Mouse (Mus musculus) neural tube, embryonic 13.5 days (tissue): ENCODE results near the gene 1500011B03Rik. TPM values are rescaled to one million over a fixed set of nuclear protein-coding genes. Genes with fewer than 3 reads are reported as not detected.

Source experiments
- ATAC-seq: fragments of 200-750 bp; cut with Nextera tagmentation; 2 replicates; pipeline ENCODE4 v1.8.0; 2017; ENCODE audit warnings: low read depth, mild to moderate bottlenecking, moderate TSS enrichment, moderate library complexity
- H3K27ac ChIP-seq: fragments of 300-500 bp; sonication (generic); replicated peaks from 2 replicates; pipeline ENCODE4 v1.5.1; 2015; ENCODE audit warnings: moderate library complexity, mild to moderate bottlenecking, inconsistent platforms
- H3K27me3 ChIP-seq: fragments of 300-500 bp; sonication (generic); 2 replicates; pipeline ENCODE4 v1.6.1; 2015; ENCODE audit warnings: mild to moderate bottlenecking, inconsistent platforms
- H3K36me3 ChIP-seq: fragments of 300-500 bp; sonication (generic); 2 replicates; pipeline ENCODE4 v1.6.1; 2015; ENCODE audit warnings: mild to moderate bottlenecking, inconsistent platforms
- H3K4me1 ChIP-seq: fragments of 300-500 bp; sonication (generic); replicated peaks from 2 replicates; pipeline ENCODE4 v1.6.1; 2015; ENCODE audit warnings: inconsistent platforms
- H3K4me2 ChIP-seq: fragments of 300-500 bp; sonication (generic); 2 replicates; pipeline ENCODE4 v1.6.1; 2015; ENCODE audit warnings: inconsistent platforms, mild to moderate bottlenecking, moderate library complexity
- H3K4me3 ChIP-seq: fragments of 300-500 bp; sonication (generic); 2 replicates; pipeline ENCODE4 v1.5.1; 2015; ENCODE audit warnings: mild to moderate bottlenecking, inconsistent platforms
- H3K9ac ChIP-seq: fragments of 300-500 bp; sonication (generic); 2 replicates; pipeline ENCODE4 v1.6.1; 2015; ENCODE audit warnings: moderate library complexity, mild to moderate bottlenecking, inconsistent platforms
- H3K9me3 ChIP-seq: fragments of 300-500 bp; sonication (generic); 2 replicates; pipeline ENCODE4 v1.6.1; 2016; ENCODE audit warnings: inconsistent platforms
- WGBS: fragments of 180-500 bp; shearing (Covaris S2); methylation state at CpG from one replicate; pipeline ENCODE4 v1.1.7; 2015; 5-methylcytosine and 5-hydroxymethylcytosine counted together
- polyA plus RNA-seq: library from polyadenylated mRNA; unstranded; fragments of >200 nt; fragmentation: Nextera tagmentation; extraction: Ambion mirVana; gene quantifications from 2 replicates; pipeline ENCODE4 v1.2.1, GENCODE M21; 2015

The 1500011B03Rik gene
- polyA plus RNA-seq, 1 experiment from 2014 or later, result 266 TPM

DNA sequence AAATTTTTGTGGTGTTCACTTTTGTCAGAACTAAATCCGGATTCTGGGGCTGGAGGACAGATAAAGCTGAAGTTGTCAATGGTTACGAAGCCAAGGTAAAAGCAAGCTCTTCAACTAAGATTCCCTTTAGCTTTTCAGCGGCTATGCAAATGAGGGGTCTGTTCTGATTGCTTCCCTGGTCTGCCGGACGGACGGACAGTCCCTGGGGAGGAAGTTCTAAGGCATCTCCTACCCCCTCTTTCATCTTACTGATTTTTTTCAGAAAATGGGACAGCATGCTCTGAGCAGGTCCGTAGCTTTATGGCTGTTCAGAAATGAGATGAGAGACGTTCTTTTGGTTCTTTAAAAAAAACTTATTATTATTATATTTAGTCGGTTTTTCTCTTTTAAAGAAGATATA, 27.6 kb downstream of the 1500011B03Rik start:
- Histone ChIP-seq H3K27ac (peak overlapping the region; percentile 49; the same call in 1 of the 2 replicates), H3K36me3 (peaks cover 69% of the 10 kb centered on the region), H3K9me3 (no peaks in the 10 kb centered on the region), H3K4me1 (peaks cover 22% of the 10 kb centered on the region), H3K27me3 (no peaks in the 10 kb centered on the region), H3K9ac (peak overlapping the region; percentile 38; the same call in 1 of the 2 replicates), H3K4me3 (no peak overlapping the region), H3K4me2 (no peak overlapping the region)
- WGBS, result 55% methylated on average over 9 of the region's 9 CpGs
- no peak for ATAC-seq

DNA sequence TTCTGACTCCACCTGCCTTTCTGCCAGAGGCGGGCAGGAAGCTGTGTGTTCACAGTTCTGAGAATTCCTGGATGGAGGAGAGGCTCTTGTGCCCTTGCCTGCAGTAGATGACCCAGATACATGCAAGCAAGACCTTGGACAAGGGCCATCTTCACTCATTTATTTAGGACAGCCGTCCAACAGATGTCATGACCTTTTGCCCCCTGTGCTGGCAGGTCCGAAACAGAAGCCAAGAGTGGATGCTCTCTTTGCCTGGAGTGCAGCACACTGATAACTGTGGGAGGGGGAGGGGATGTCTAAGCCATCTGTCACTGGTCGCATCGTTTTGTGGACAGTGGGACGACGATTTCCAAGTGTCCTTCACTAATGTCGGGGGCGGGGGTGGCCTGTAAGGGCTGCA, 28.0 kb downstream of the 1500011B03Rik start:
- peaks cover 69% of the 10 kb centered on the region for H3K36me3 ChIP-seq

DNA sequence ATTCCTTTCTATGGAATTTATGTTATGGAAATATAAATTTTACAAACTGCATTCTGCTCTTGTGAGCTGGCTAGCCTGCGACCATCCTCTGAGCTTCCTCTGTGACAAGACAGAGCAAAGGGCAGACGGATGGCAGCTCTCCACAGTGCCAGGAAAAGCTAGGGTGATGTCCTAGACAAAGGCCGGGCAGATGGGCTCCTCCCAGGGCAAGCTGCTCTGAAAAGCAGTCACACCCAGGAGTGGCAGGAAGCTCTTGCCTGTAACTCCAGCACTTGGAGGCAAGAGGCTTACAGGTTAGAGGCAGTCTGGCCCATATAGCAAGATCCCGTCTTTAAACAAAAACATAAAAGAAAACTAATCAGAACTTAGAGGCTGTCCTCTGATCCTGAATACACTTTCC, 28.7 kb downstream of the 1500011B03Rik start:
- no peak for ATAC-seq
- Histone ChIP-seq H3K4me2 (no peak overlapping the region), H3K4me1 (peaks cover 22% of the 10 kb centered on the region), H3K9me3 (no peaks in the 10 kb centered on the region), H3K9ac (no peak overlapping the region), H3K36me3 (peaks cover 67% of the 10 kb centered on the region), H3K27ac (0 out of 2 replicates have a peak overlapping the region, but pooled peaks have one; percentile 49), H3K4me3 (no peak overlapping the region), H3K27me3 (no peaks in the 10 kb centered on the region)
- WGBS, result 60% methylated on average over 4 of the region's 4 CpGs

More for the DNA sequence above, 28.0 kb downstream of the 1500011B03Rik start:
- no peak overlapping the region for H3K4me2 ChIP-seq
- peaks cover 22% of the 10 kb centered on the region for H3K4me1 ChIP-seq
- WGBS, result 28% methylated on average over 9 of the region's 9 CpGs
- peak overlapping the region; percentile 49; the same call in 1 of the 2 replicates for H3K27ac ChIP-seq
- peak overlapping the region; percentile 38; the same call in 1 of the 2 replicates for H3K9ac ChIP-seq
- H3K4me3 ChIP-seq, result no peak overlapping the region
- no peaks in the 10 kb centered on the region for H3K9me3 ChIP-seq
- no peak for ATAC-seq
- H3K27me3 ChIP-seq, result no peaks in the 10 kb centered on the region

GRCm38 (mm10) chr5:114793317-114793716, 30.0 kb downstream of the 1500011B03Rik start:
- no peak overlapping the region for H3K9ac ChIP-seq
- H3K4me2 ChIP-seq, result no peak overlapping the region
- no peaks in the 10 kb centered on the region for H3K9me3 ChIP-seq
- WGBS, result 76% methylated on average over 7 of the region's 7 CpGs
- H3K27me3 ChIP-seq, result no peaks in the 10 kb centered on the region
- H3K4me3 ChIP-seq, result no peak overlapping the region
- H3K4me1 ChIP-seq, result peaks cover 22% of the 10 kb centered on the region
- H3K36me3 ChIP-seq, result peaks cover 66% of the 10 kb centered on the region
- H3K27ac ChIP-seq, result no peak overlapping the region
- no peak for ATAC-seq

GRCm38 (mm10) chr5:114785196-114785595, 38.1 kb downstream of the 1500011B03Rik start:
- Histone ChIP-seq H3K4me1 (peaks cover 34% of the 10 kb centered on the region), H3K27ac (peak overlapping the region; percentile 28; the same call in 1 of the 2 replicates), H3K36me3 (peaks cover 42% of the 10 kb centered on the region), H3K4me3 (no peak overlapping the region), H3K9me3 (no peaks in the 10 kb centered on the region), H3K9ac (no peak overlapping the region), H3K27me3 (no peaks in the 10 kb centered on the region), H3K4me2 (no peak overlapping the region)
- ATAC-seq, result no peak
- 75% methylated on average over 4 of the region's 5 CpGs for WGBS

GRCm38 (mm10) chr5:114784622-114785165, 38.6 kb downstream of the 1500011B03Rik start:
- no peak overlapping the region for H3K9ac ChIP-seq
- H3K4me3 ChIP-seq, result no peak overlapping the region
- H3K27ac ChIP-seq, result peak overlapping the region; percentile 28; the same call in 1 of the 2 replicates
- peaks cover 39% of the 10 kb centered on the region for H3K4me1 ChIP-seq
- WGBS, result 83% methylated on average over 16 of the region's 16 CpGs
- H3K36me3 ChIP-seq, result peaks cover 39% of the 10 kb centered on the region
- ATAC-seq, result no peak
- no peaks in the 10 kb centered on the region for H3K27me3 ChIP-seq
- no peak overlapping the region for H3K4me2 ChIP-seq
- no peaks in the 10 kb centered on the region for H3K9me3 ChIP-seq

DNA sequence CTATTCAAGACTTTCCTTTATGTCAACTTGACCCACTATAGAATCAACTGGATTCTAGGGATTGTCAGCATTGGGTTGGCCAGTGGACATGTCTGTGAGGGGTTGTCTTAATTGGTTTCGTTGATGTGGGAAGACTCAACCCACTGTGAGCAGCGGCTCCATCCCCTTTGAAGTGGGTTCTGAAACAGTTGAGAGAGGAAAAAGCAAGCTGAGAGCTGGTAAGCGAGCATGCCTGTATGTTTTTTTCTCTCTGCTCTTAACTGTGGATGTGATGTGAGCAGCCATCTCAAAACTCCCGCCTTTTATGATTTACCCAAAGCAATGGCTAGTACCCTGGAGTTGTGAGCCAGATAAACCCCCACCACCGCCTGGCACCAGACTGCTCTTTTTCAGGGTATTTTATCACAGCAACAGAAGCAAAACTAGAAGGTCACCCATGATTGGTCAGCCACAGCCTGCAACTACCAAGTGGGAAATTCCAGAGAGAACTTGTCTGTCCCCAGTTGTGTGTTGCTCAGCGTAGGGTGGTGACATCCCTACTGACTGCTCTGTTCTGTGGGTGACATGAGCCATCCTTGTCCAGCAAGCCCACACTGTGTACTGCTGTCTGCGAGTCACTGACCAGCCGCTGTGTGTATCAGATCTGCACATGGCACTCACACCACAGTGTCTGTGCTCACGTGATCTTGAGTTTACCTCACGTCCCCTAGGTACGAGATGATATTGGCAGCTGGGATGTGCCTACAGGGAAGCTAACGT, 39.7 kb downstream of the 1500011B03Rik start:
- no peak for ATAC-seq
- Histone ChIP-seq H3K9me3 (no peaks in the 10 kb centered on the region), H3K4me2 (no peak overlapping the region), H3K4me1 (peaks cover 47% of the 10 kb centered on the region), H3K27me3 (no peaks in the 10 kb centered on the region), H3K9ac (no peak overlapping the region), H3K4me3 (no peak overlapping the region), H3K36me3 (peaks cover 28% of the 10 kb centered on the region), H3K27ac (no peak overlapping the region)
- 85% methylated on average over 12 of the region's 12 CpGs for WGBS

GRCm38 (mm10) chr5:114782991-114783390, 40.3 kb downstream of the 1500011B03Rik start:
- H3K4me3 ChIP-seq, result no peak overlapping the region
- no peak overlapping the region for H3K27ac ChIP-seq
- ATAC-seq, result no peak

DNA sequence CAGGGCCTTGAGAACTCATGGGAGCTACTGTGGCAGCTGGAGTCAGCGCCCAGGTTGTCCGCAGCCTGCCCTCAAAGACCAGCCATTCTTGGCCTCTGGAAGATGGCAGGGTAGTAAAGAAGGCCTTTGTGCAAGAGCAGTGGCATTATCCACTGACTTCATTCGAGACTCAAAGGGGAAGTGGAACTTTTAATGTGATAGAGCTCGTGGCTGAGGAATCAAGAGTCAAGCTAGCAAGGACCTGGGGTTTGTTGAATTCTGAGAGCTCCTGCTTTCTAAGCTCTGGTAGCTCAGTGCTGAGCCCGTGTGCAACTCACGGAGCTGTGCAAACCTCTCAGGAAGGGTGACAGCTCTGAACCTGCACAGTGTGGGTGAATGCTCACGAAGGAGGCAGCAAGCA, 42.4 kb downstream of the 1500011B03Rik start:
- Histone ChIP-seq H3K36me3 (0 out of 2 replicates have a peak, but pooled peaks cover 2% of the 10 kb centered on the region), H3K4me2 (no peak overlapping the region), H3K27me3 (no peaks in the 10 kb centered on the region), H3K4me3 (no peak overlapping the region), H3K4me1 (peaks cover 72% of the 10 kb centered on the region), H3K9me3 (no peaks in the 10 kb centered on the region), H3K27ac (no peak overlapping the region), H3K9ac (no peak overlapping the region)
- ATAC-seq, result no peak
- 78% methylated on average over 7 of the region's 7 CpGs for WGBS

More at GRCm38 (mm10) chr5:114782991-114783390, 40.3 kb downstream of the 1500011B03Rik start:
- peaks cover 22% of the 10 kb centered on the region for H3K36me3 ChIP-seq
- H3K27me3 ChIP-seq, result no peaks in the 10 kb centered on the region
- H3K4me1 ChIP-seq, result peaks cover 53% of the 10 kb centered on the region
- 92% methylated on average over 9 of the region's 9 CpGs for WGBS
- no peaks in the 10 kb centered on the region for H3K9me3 ChIP-seq
- H3K4me2 ChIP-seq, result no peak overlapping the region
- H3K9ac ChIP-seq, result no peak overlapping the region

- Histone ChIP-seq H3K4me1 (peaks cover 70% of the 10 kb centered on the region), H3K4me2 (no peak overlapping the region), H3K9ac (no peak overlapping the region), H3K36me3 (no peaks in the 10 kb centered on the region), H3K27me3 (no peaks in the 10 kb centered on the region), H3K4me3 (no peak overlapping the region), H3K27ac (no peak overlapping the region), H3K9me3 (no peaks in the 10 kb centered on the region)
- no peak for ATAC-seq
- WGBS, result 83% methylated on average over 7 of the region's 7 CpGs
Observed at GRCm38 (mm10) chr5:114779956-114780489, 43.2 kb downstream of the 1500011B03Rik start.

GRCm38 (mm10) chr5:114776174-114776573, 47.1 kb downstream of the 1500011B03Rik start:
- peak overlapping the region; percentile 98 for H3K9ac ChIP-seq
- peak overlapping the region; percentile 86 for H3K4me2 ChIP-seq
- H3K4me1 ChIP-seq, result peaks cover 69% of the 10 kb centered on the region
- WGBS, result 43% methylated on average over 7 of the region's 7 CpGs
- H3K27me3 ChIP-seq, result no peaks in the 10 kb centered on the region
- H3K36me3 ChIP-seq, result no peaks in the 10 kb centered on the region
- no peak for ATAC-seq
- H3K9me3 ChIP-seq, result no peaks in the 10 kb centered on the region
- no peak overlapping the region for H3K27ac ChIP-seq
- H3K4me3 ChIP-seq, result peak overlapping the region; percentile 99
